Mouse (Mus musculus): Measurements from ENCODE around the gene Amn1. TPM values are rescaled to one million over a fixed set of nuclear protein-coding genes. Genes with fewer than 3 reads are reported as not detected.

Amn1 gene
- 15.4 and 16.0 TPM in 2 replicates for polyA plus RNA-seq (2015; fragmentation: Nextera tagmentation; extraction: Ambion mirVana)

GRCm38 (mm10) chr6:149188041-149188924, at the start of gene Amn1:
TSS of gene Amn1 (minus strand) at chr6:149188712.

GRCm38 (mm10) chr6:149139471-149139870, 49.0 kb downstream of the Amn1 start, which contains the start of gene Etfbkmt:
TSS of gene Etfbkmt (plus strand) at chr6:149139849.

GRCm38 (mm10) chr6:149129870-149130269, 58.6 kb downstream of the Amn1 start, which contains the start of gene Gm10203:
TSS of gene Gm10203 (plus strand) at chr6:149130170.

Other genes starting within 250 kb of the Amn1 start
- 23.2 and 25.2 TPM in 2 replicates for gene Sinhcaf, start 242.2 kb downstream of the Amn1 start, polyA plus RNA-seq (2015; fragmentation: Nextera tagmentation; extraction: Ambion mirVana)
- gene Dennd5b, start 87.0 kb downstream of the Amn1 start, polyA plus RNA-seq (2015; fragmentation: Nextera tagmentation; extraction: Ambion mirVana): 2.6 TPM in 2 replicates
- not detected in 2 replicates for gene Gm10203, start 58.5 kb downstream of the Amn1 start, polyA plus RNA-seq (2015; fragmentation: Nextera tagmentation; extraction: Ambion mirVana)
- gene Etfbkmt, start 48.9 kb downstream of the Amn1 start, polyA plus RNA-seq (2015; fragmentation: Nextera tagmentation; extraction: Ambion mirVana): 17.9 and 25.9 TPM in 2 replicates
- gene Resf1, start 120.7 kb upstream of the Amn1 start, polyA plus RNA-seq (2015; fragmentation: Nextera tagmentation; extraction: Ambion mirVana): 22.9 and 24.6 TPM in 2 replicates
- 4.2 and 4.5 TPM in 2 replicates for gene Bicd1, start 220.2 kb upstream of the Amn1 start, polyA plus RNA-seq (2015; fragmentation: Nextera tagmentation; extraction: Ambion mirVana)

All from urinary bladder, postnatal 0 days (tissue).